Mouse (Mus musculus): Measurements from ENCODE around the gene Gm9821. TPM values are rescaled to one million over a fixed set of nuclear protein-coding genes. Genes with fewer than 3 reads are reported as not detected.

Gene Gm9821
- polyA plus RNA-seq, 1 experiment from 2014 or later, result not detected

GRCm38 (mm10) chr2:91923415-91924337 is 21.8 kb upstream of the Gm9821 start:
- no peaks in the 10 kb centered on the region for H3K9me3 ChIP-seq (replicated peaks; ENCODE audit: control insufficient read depth, low read length, poor library complexity, severe bottlenecking)
- peaks cover 9% of the 10 kb centered on the region for H3K4me1 ChIP-seq (ENCODE audit: control insufficient read depth, insufficient read depth, low read length)
- H3K4me3 ChIP-seq (ENCODE audit: low read depth, low read length), result peak overlapping the region; percentile 23
- peak overlapping the region; percentile 52 for H3K4me2 ChIP-seq (ENCODE audit: low read length)
- peak; percentile 19; the same call in 1 of the 2 replicates for ATAC-seq
- H3K36me3 ChIP-seq (ENCODE audit: control insufficient read depth, insufficient read depth, low read length), result no peaks in the 10 kb centered on the region
- H3K9ac ChIP-seq (ENCODE audit: low read depth, low read length), result no peak overlapping the region
- H3K27me3 ChIP-seq (ENCODE audit: control insufficient read depth, insufficient read depth, low read depth, low read length), result peaks cover 27% of the 10 kb centered on the region
- WGBS, result 3% methylated on average over 54 of the region's 54 CpGs
- H3K27ac ChIP-seq (ENCODE audit: low read length), result no peak overlapping the region

GRCm38 (mm10) chr2:91924726-91925125 is 20.8 kb upstream of the Gm9821 start:
- Histone ChIP-seq H3K9me3 (replicated peaks; ENCODE audit: control insufficient read depth, low read length, poor library complexity, severe bottlenecking) (no peaks in the 10 kb centered on the region), H3K27ac (ENCODE audit: low read length) (no peak overlapping the region), H3K36me3 (ENCODE audit: control insufficient read depth, insufficient read depth, low read length) (no peaks in the 10 kb centered on the region), H3K4me3 (ENCODE audit: low read depth, low read length) (no peak overlapping the region), H3K4me2 (ENCODE audit: low read length) (no peak overlapping the region), H3K4me1 (ENCODE audit: control insufficient read depth, insufficient read depth, low read length) (peaks cover 9% of the 10 kb centered on the region), H3K27me3 (ENCODE audit: control insufficient read depth, insufficient read depth, low read depth, low read length) (peaks cover 27% of the 10 kb centered on the region), H3K9ac (ENCODE audit: low read depth, low read length) (no peak overlapping the region)
- no peak for ATAC-seq
- WGBS, result 65% methylated on average over 1 of the region's 1 CpGs

- no peak for ATAC-seq
- Histone ChIP-seq H3K4me1 (ENCODE audit: control insufficient read depth, insufficient read depth, low read length) (peaks cover 9% of the 10 kb centered on the region), H3K9ac (ENCODE audit: low read depth, low read length) (no peak overlapping the region), H3K9me3 (replicated peaks; ENCODE audit: control insufficient read depth, low read length, poor library complexity, severe bottlenecking) (no peaks in the 10 kb centered on the region), H3K36me3 (ENCODE audit: control insufficient read depth, insufficient read depth, low read length) (no peaks in the 10 kb centered on the region), H3K27ac (ENCODE audit: low read length) (no peak overlapping the region), H3K27me3 (ENCODE audit: control insufficient read depth, insufficient read depth, low read depth, low read length) (peaks cover 27% of the 10 kb centered on the region), H3K4me3 (ENCODE audit: low read depth, low read length) (no peak overlapping the region), H3K4me2 (ENCODE audit: low read length) (no peak overlapping the region)
- WGBS, result 91% methylated on average over 15 of the region's 15 CpGs
Measured at GRCm38 (mm10) chr2:91925442-91925841, 20.1 kb upstream of the Gm9821 start.

- H3K4me3 ChIP-seq (ENCODE audit: low read depth, low read length), result no peak within 1 kb of the TSS; the same call in 1 of the 2 replicates
- H3K4me2 ChIP-seq (ENCODE audit: low read length), result no peak within 1 kb of the TSS
- no peak within 1 kb of the TSS for H3K9ac ChIP-seq (ENCODE audit: low read depth, low read length)
- 95% methylated on average over 3 of the region's 3 CpGs for WGBS
- ATAC-seq, result no peak
- H3K27ac ChIP-seq (ENCODE audit: low read length), result no peak within 1 kb of the TSS
- peaks cover 16% of the 10 kb centered on the region for H3K4me1 ChIP-seq (ENCODE audit: control insufficient read depth, insufficient read depth, low read length)
- no peaks in the 10 kb centered on the region for H3K9me3 ChIP-seq (replicated peaks; ENCODE audit: control insufficient read depth, low read length, poor library complexity, severe bottlenecking)
- peaks cover 20% of the 10 kb centered on the region for H3K27me3 ChIP-seq (ENCODE audit: control insufficient read depth, insufficient read depth, low read depth, low read length)
- H3K36me3 ChIP-seq (ENCODE audit: control insufficient read depth, insufficient read depth, low read length), result no peaks in the 10 kb centered on the region
Measured at GRCm38 (mm10) chr2:91926949-91927348, 18.6 kb upstream of the Gm9821 start, which contains the start of gene Chrm4. Gene Chrm4 (plus strand): TSS chr2:91927249.

- H3K27me3 ChIP-seq (ENCODE audit: control insufficient read depth, insufficient read depth, low read depth, low read length), result peaks cover 19% of the 10 kb centered on the region
- 53% methylated on average over 34 of the region's 34 CpGs for WGBS
- no peaks in the 10 kb centered on the region for H3K9me3 ChIP-seq (replicated peaks; ENCODE audit: control insufficient read depth, low read length, poor library complexity, severe bottlenecking)
- H3K4me1 ChIP-seq (ENCODE audit: control insufficient read depth, insufficient read depth, low read length), result peaks cover 22% of the 10 kb centered on the region
- no peak overlapping the region for H3K4me2 ChIP-seq (ENCODE audit: low read length)
- no peaks in the 10 kb centered on the region for H3K36me3 ChIP-seq (ENCODE audit: control insufficient read depth, insufficient read depth, low read length)
- H3K9ac ChIP-seq (ENCODE audit: low read depth, low read length), result no peak overlapping the region
- no peak overlapping the region; the same call in 1 of the 2 replicates for H3K4me3 ChIP-seq (ENCODE audit: low read depth, low read length)
- no peak for ATAC-seq
- H3K27ac ChIP-seq (ENCODE audit: low read length), result no peak overlapping the region
Measured at GRCm38 (mm10) chr2:91927826-91928533, 17.5 kb upstream of the Gm9821 start.

GRCm38 (mm10) chr2:91928534-91929350 is 16.8 kb upstream of the Gm9821 start:
- Histone ChIP-seq H3K36me3 (ENCODE audit: control insufficient read depth, insufficient read depth, low read length) (no peaks in the 10 kb centered on the region), H3K4me2 (ENCODE audit: low read length) (no peak overlapping the region), H3K9ac (ENCODE audit: low read depth, low read length) (0 out of 2 replicates have a peak overlapping the region, but pooled peaks have one; percentile 20), H3K4me3 (ENCODE audit: low read depth, low read length) (no peak overlapping the region), H3K27ac (ENCODE audit: low read length) (no peak overlapping the region), H3K4me1 (ENCODE audit: control insufficient read depth, insufficient read depth, low read length) (peaks cover 18% of the 10 kb centered on the region), H3K27me3 (ENCODE audit: control insufficient read depth, insufficient read depth, low read depth, low read length) (peaks cover 11% of the 10 kb centered on the region), H3K9me3 (replicated peaks; ENCODE audit: control insufficient read depth, low read length, poor library complexity, severe bottlenecking) (no peaks in the 10 kb centered on the region)
- no peak for ATAC-seq
- 80% methylated on average over 23 of the region's 23 CpGs for WGBS

- Histone ChIP-seq H3K4me1 (ENCODE audit: control insufficient read depth, insufficient read depth, low read length) (peaks cover 16% of the 10 kb centered on the region), H3K27ac (ENCODE audit: low read length) (no peak overlapping the region), H3K27me3 (ENCODE audit: control insufficient read depth, insufficient read depth, low read depth, low read length) (peaks cover 6% of the 10 kb centered on the region), H3K4me3 (ENCODE audit: low read depth, low read length) (no peak overlapping the region), H3K36me3 (ENCODE audit: control insufficient read depth, insufficient read depth, low read length) (no peaks in the 10 kb centered on the region), H3K9ac (ENCODE audit: low read depth, low read length) (no peak overlapping the region), H3K4me2 (ENCODE audit: low read length) (peak overlapping the region; percentile 75), H3K9me3 (replicated peaks; ENCODE audit: control insufficient read depth, low read length, poor library complexity, severe bottlenecking) (no peaks in the 10 kb centered on the region)
- 55% methylated on average over 3 of the region's 3 CpGs for WGBS
- ATAC-seq, result no peak
Measured at GRCm38 (mm10) chr2:91929455-91929854, 16.0 kb upstream of the Gm9821 start.

- peaks cover 16% of the 10 kb centered on the region for H3K4me1 ChIP-seq (ENCODE audit: control insufficient read depth, insufficient read depth, low read length)
- H3K36me3 ChIP-seq (ENCODE audit: control insufficient read depth, insufficient read depth, low read length), result no peaks in the 10 kb centered on the region
- no peak for ATAC-seq
- 5% methylated on average over 12 of the region's 12 CpGs for WGBS
- H3K27me3 ChIP-seq (ENCODE audit: control insufficient read depth, insufficient read depth, low read depth, low read length), result peaks cover 1% of the 10 kb centered on the region; the same call in 1 of the 2 replicates
- no peaks in the 10 kb centered on the region for H3K9me3 ChIP-seq (replicated peaks; ENCODE audit: control insufficient read depth, low read length, poor library complexity, severe bottlenecking)
- H3K4me3 ChIP-seq (ENCODE audit: low read depth, low read length), result peak overlapping the region; percentile 50
- H3K9ac ChIP-seq (ENCODE audit: low read depth, low read length), result no peak overlapping the region
- H3K4me2 ChIP-seq (ENCODE audit: low read length), result peak overlapping the region; percentile 75
- no peak overlapping the region for H3K27ac ChIP-seq (ENCODE audit: low read length)
Measured at GRCm38 (mm10) chr2:91929936-91930335, 15.6 kb upstream of the Gm9821 start.

Data from midbrain, embryonic 16.5 days (tissue).